Mouse (Mus musculus) C2C12 (cell line): ENCODE results near the gene Tmem145.

Experiments
- CTCF ChIP-seq: IDR thresholded peaks from one replicate; pipeline ENCODE4 v1.5.1; 2011; ENCODE audit not compliant: control insufficient read depth, insufficient read depth, insufficient read length
- MAX ChIP-seq: IDR thresholded peaks from one replicate; pipeline ENCODE4 v1.6.1; 2011; ENCODE audit warnings: mild to moderate bottlenecking, control low read depth
- MYOD1 ChIP-seq: IDR thresholded peaks from one replicate; pipeline ENCODE4 v1.6.1; 2011; ENCODE audit warnings: low read depth; ENCODE audit not compliant: control insufficient read depth, insufficient read length
- MYOG ChIP-seq: IDR thresholded peaks from one replicate; pipeline ENCODE4 v1.6.1; 2011; ENCODE audit not compliant: control insufficient read depth, insufficient read length; ENCODE audit errors: extremely low read depth
- USF1 ChIP-seq: IDR thresholded peaks from one replicate; pipeline ENCODE4 v1.6.1; 2011; ENCODE audit warnings: low read depth, mild to moderate bottlenecking, control low read depth, moderate library complexity

DNA sequence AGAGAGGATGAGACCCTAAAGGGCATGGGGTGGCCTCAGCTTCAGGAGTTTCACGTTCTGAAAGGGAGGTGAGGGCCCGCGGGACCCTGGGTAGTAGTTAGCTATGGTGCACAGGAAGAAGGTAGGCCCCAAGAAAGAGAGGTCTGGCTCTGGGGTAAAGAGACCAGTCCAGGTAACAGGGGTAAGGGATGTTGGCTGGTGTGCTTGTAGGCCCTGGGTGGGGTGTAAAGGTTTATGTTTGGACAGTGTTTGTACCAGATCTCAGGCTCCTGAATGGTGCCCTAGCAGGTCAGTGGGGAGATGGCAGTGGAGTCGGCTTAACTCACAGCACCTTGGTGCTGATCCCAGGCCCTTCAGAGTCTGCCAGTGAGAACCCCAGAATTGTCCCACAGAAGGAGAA, 36.9 kb upstream of the Tmem145 start:
- TF ChIP-seq CTCF (no peak), USF1 (no peak), MYOD1 (no peak), MAX (no peak), MYOG (no peak)
